Mouse (Mus musculus) CD4-positive, CD25-positive, alpha-beta regulatory T cell (primary cell): ENCODE data around the gene Olfr914. TPM values are rescaled to one million over a fixed set of nuclear protein-coding genes. Genes with fewer than 3 reads are reported as not detected.

ENCODE experiments used
- polyA plus RNA-seq: library from polyadenylated mRNA; unstranded; fragments of 100-300 nt; shearing (Covaris generic); gene quantifications from one replicate; pipeline ENCODE4 v1.2.1, GENCODE M21; 2017

Gene Olfr914
- not detected for polyA plus RNA-seq

DNA sequence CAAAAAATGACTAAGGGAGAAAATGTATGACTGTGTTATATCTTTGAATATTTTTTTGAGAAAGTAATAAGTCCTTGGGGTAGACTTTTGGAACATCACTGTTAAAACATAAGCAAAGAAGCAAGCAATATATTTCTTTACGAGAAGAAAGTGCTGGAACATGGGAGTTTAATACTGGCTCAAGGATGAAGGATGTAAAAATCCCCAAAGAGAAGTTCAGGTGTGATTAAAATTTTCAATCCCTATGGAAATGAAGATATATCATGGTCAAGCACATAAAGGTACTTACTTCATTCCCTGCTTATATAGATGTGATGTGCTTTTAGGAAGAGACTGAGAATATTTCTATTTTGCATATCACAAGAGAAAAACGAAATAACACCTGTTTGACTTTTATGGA lies at the start of gene Olfr914:
TSS of gene Olfr914 (plus strand) at position 301 of the 400 bp plus-strand sequence.

DNA sequence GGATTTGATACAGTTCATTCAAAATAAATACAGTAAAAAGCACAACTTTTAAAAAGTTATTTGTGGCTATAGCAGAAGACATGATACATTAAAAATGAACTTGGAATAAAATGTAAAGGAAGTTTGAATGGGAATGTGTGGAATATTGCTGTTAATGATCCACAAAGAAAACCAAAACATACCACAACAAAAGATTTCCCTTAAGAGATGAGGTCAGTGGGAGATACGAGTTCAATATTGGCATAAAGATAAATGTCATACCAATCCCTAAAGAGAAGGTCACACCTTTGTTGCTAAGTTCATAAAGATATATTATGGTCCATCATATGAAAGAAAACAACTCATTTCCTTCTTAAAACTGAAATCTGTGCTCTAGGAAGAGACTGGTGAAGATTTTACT lies 25.0 kb upstream of the Olfr914 start, which contains the start of gene Olfr912:
TSS of gene Olfr912 (plus strand) at position 301 of the 400 bp plus-strand sequence.

GRCm38 (mm10) chr9:38592459-38592858 lies 12.4 kb upstream of the Olfr914 start, which contains the start of gene Olfr913:
Olfr913 (plus strand) TSS chr9:38592759.

DNA sequence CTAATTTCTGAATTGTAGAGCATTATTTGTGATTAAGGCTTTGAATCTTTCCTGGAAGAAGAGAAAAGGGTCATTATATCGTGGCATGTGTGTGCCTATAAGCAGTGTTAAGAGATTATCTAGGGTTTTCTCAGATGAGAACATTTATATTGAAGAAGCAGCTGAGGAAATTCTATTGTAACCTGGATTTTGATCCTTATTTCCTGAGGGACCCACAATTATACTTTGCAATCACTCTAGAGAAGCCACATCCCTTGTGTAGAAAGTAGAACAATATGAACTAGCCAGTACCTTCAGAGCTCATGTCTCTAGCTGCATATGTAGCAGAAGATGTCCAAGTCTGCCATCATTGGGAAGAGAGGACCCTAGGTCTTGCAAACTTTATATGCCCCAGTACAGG lies 54.9 kb downstream of the Olfr914 start, which contains the start of gene Olfr916:
TSS of gene Olfr916 (minus strand) at position 101 of the 400 bp plus-strand sequence.

Other genes with a start within 250 kb of the Olfr914 start
- 0.06 TPM for gene Olfr250, start 238.2 kb upstream of the Olfr914 start, polyA plus RNA-seq
- gene Olfr251, start 228.0 kb upstream of the Olfr914 start, polyA plus RNA-seq = 0.08 TPM
- gene Olfr147, start 203.4 kb upstream of the Olfr914 start, polyA plus RNA-seq = 0.14 TPM
- not detected for gene Olfr901, start 175.6 kb upstream of the Olfr914 start, polyA plus RNA-seq
- not detected for gene Olfr902, start 157.4 kb upstream of the Olfr914 start, polyA plus RNA-seq
- gene Olfr904, start 142.0 kb upstream of the Olfr914 start, polyA plus RNA-seq = 0.07 TPM
- gene Olfr905, start 134.0 kb upstream of the Olfr914 start, polyA plus RNA-seq = 0.14 TPM
- gene Olfr906, start 118.0 kb upstream of the Olfr914 start, polyA plus RNA-seq = not detected
- not detected for gene Olfr907, start 109.3 kb upstream of the Olfr914 start, polyA plus RNA-seq
- not detected for gene Olfr911-ps1, start 83.5 kb upstream of the Olfr914 start, polyA plus RNA-seq
- gene Olfr910, start 67.3 kb upstream of the Olfr914 start, polyA plus RNA-seq = not detected
- 0.08 TPM for gene Olfr912, start 24.9 kb upstream of the Olfr914 start, polyA plus RNA-seq
- gene Olfr913, start 12.3 kb upstream of the Olfr914 start, polyA plus RNA-seq = not detected
- gene Olfr916, start 54.8 kb downstream of the Olfr914 start, polyA plus RNA-seq = 0.08 TPM
- gene Olfr917, start 60.7 kb downstream of the Olfr914 start, polyA plus RNA-seq = not detected
- not detected for gene Olfr918, start 69.5 kb downstream of the Olfr914 start, polyA plus RNA-seq
- gene Olfr919, start 98.6 kb downstream of the Olfr914 start, polyA plus RNA-seq = not detected
- gene Vwa5a, start 113.2 kb downstream of the Olfr914 start, polyA plus RNA-seq = 40.3 TPM
- 0.10 TPM for gene Olfr920, start 147.2 kb downstream of the Olfr914 start, polyA plus RNA-seq
- 0.06 TPM for gene Olfr921, start 168.0 kb downstream of the Olfr914 start, polyA plus RNA-seq
- not detected for gene Olfr922, start 209.5 kb downstream of the Olfr914 start, polyA plus RNA-seq
- gene Olfr923, start 221.4 kb downstream of the Olfr914 start, polyA plus RNA-seq = 0.24 TPM
- gene Olfr924, start 239.3 kb downstream of the Olfr914 start, polyA plus RNA-seq = not detected
- not detected for gene Olfr26, start 250.0 kb downstream of the Olfr914 start, polyA plus RNA-seq